Mouse (Mus musculus) thymus, adult 18-20 months (tissue): ENCODE data around the gene Rgs9.
A peak's percentile ranks its signal among the peaks of the same experiment; 100 is the strongest.

Experiments
- DNase-seq, 2 experiments: peaks; one replicate each; pipeline ENCODE4 v3.0.0; 2022; ENCODE audit warnings: mixed read lengths in 2 of 2

Gene Rgs9

GRCm38 (mm10) chr11:109233627-109234026 lies 64.3 kb downstream of the Rgs9 start:
- DNase-seq = no peak

DNA sequence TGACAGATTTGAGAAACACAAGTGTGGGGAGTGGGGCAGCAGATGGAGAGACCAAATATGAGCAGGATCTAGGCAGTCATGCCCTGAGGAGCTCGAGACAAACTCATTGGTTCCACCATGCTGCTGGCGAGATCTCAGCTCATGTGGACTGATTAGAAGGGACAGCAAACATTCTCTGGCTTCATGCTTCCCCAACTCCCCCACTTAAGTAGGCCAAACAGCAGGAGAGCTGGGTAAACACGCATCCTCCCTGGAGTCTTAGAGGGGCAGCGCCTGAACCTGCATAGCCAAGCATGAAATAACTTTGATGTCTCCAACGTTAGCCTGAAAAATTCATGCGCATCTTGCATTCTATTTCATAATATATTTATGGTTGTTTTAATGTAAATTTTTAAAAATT lies 65.1 kb downstream of the Rgs9 start:
- DNase-seq = no peak

GRCm38 (mm10) chr11:109227139-109227538 lies 70.8 kb downstream of the Rgs9 start:
- no peak for DNase-seq

- no peak for DNase-seq
These were observed 76.5 kb downstream of the Rgs9 start for GRCm38 (mm10) chr11:109221209-109222007.

DNA sequence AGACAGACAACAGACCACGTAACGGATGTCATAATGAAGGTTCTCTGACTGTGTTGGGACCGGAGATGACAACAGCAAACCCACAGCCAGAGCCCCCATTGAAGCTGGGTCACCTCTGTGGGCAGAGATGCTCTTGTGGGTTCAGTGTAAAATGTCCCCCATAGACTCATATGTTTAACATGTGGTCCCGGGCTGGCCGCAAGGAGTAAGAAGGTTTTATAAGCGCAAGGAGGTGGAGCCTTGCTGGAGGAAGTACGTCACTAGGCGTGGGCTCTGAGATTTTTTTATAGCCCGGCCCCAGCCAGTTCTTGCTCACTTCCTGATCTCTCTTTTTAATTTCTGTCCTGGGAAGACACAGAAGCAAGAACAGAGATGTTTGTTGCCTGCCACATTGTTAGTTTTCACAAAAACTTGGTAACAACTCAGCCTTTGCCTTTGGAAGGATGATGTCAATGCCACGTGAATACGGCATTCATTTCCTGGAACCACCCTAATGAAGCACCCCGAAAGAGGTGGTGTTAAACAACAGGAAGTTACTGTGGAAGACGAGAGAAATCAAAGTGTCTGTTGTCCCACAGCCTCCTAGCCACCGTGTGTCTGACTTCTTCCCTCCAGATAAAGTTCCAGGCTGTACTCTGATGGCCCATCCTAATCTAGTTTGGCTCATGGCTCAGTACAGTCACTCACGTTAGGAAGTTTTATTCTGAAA lies 79.1 kb downstream of the Rgs9 start:
- DNase-seq = no peak

DNA sequence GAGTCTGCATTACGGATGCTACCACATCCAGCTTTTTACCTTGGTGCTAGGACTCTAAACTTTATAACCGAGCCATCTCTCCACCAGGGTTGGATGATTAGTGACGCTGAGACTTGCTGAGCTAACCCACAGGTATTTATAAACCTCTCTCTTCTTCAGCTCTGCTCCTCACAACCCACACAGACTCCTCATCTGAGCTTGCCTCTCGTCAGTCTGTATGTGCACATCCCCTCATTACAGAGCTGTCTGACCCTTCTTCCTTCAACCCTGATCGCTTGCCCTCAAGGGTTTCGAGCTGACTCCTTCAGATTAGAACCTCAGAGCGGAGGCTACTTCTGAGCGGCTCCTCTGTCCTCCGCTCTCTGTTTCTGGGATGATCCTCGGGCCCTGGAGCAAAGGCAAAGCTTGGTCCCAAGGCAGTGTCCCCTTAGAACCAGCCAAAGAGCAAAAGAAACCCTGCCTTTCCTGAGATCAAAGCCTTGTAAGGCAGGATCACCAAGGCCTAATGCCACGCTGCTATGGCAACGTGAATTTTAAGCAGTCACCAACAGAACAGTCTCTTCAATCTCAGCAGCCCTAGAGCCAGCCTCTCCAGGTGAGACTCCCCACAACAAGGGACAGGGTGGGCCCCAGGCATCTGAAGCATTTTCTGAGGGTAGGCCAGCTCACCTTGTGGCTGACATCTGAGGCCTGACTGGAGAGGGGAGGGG lies 79.9 kb downstream of the Rgs9 start:
- no peak for DNase-seq

DNA sequence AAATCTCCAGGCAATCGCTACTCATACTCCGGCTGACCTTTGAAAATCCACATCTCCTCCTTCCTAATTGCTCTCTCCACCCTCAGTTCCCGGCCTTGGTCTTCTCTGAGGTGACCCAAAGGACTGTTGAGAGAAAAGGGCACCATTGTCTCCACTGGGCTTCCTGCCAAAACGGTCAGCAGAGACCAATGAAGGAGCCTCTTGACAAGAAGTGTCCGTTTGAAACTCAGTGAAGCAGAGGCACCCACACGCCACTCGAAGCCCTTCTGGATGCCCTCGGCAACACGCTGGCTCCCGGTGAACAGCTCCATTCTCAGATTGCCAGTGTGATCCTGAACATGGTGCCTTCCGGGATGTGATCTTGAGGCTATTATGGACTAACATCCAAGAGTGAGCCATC lies 87.2 kb downstream of the Rgs9 start:
- no peak for DNase-seq

DNA sequence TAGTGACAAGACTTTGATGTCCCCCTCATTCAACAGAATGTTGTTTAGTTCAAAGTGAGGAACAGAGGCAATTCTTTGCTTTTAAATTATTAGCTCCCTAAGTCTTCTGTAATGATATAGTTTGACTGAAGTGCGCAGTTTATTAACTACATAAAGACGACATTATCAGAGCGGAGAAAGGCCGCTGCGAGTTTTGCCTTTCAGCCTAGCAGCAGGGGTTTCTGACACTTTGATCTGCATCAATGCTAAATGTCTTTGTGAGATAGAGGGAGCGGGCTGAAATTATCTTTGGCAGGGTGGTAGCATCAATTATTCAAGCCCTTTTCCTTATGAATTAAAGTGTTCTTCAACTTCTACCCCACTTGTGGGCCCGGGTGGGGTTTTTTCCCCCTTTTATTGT lies 87.6 kb downstream of the Rgs9 start:
- no peak for DNase-seq

- no peak for DNase-seq
These were observed 91.2 kb downstream of the Rgs9 start for GRCm38 (mm10) chr11:109206732-109207131.

- no peak for DNase-seq
These were observed 91.9 kb downstream of the Rgs9 start for GRCm38 (mm10) chr11:109206028-109206427.

DNA sequence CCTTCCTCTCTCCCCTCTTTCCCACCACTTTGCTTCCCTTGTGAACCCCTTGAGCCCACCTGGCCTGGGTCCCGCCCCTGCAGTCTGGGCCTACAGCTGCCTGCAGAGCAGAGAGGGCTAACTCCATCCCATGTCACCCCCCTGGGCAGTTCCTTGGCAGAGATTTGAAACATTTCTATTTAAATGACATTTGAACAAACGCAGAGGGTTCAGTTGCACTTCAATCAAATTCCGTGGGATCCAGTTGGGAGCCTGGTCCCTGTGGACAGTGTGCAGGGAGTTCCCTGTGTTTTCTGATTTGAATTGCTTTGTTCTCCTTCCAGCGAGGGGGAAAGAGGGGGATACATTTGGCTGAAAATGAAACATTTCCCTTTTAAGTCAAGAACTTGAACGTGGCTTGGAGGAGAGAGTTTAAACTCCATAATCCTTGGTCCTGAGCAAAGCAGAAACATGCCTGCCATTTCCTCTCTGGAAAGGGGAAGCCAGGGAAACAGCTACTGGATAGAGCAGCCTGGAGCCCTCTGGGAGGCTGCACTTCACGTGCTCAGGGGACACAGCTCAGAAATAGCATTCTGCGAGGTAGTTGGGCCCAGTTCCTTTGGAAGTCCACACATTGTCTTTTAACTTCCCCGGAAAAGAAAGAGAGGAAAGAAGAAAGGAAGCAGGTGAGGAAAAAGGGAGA lies 98.2 kb downstream of the Rgs9 start:
- no peak for DNase-seq

DNA sequence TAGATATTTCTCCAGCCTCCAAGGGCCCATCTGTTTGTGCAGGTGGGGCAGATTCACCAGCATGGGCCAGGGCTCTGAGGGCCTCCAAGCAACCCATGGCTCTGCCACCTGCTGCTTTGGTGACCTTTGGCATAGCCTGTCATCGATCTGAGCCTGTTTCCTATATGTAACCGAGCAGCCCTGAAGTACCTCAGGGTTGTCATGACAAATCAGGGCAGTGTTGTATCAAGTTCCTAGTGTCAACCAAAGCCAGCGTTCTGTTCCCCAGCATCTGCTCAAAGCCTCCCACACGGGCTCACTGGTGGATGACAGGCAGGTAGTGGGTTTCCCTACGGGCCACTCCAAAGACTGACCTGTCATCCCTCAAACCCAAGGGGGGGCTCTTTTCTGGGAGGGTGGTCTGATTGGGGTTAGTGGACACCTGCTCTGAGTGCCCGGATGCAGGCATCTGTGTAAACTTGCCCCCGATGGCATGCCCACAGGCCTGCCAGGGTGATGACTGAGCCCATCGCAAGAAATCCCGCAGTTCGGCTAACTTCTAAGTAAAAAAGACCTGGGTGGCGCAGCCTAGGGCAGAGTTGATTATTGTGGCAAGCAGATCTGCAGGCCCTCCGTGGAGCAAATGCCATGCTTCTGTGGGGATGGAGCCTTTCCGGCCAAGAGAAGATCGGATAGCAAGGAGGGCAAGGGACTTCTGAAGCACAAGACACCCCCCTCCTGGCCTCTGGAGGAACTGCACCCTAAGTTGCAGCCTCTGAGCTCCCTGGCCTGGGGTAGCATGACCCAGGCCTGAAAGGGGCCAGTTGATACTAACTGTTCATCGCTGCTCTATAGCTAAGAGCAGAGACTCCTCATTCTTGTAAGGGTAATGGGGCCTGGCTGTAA lies 105.0 kb downstream of the Rgs9 start:
- DNase-seq = peak; percentile 19 to 20

DNA sequence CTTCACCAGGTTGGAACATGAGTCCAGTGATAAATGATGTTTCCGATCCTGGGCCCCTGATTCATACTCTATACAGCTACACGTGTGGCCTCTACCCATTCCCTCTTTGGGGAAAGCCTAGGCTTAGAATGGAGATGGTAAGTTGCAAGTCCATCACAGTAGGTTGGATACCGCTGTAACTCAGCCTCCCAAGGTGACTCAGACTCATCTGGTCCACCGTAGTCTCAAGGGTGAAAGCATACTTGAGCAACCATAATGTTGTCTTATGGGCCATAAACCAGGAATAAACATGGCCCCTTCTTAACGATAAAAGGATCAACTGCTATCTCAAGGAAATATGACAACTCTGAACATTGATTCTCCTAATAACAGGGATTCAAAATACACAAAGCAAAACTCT lies 109.7 kb downstream of the Rgs9 start:
- DNase-seq = no peak

DNA sequence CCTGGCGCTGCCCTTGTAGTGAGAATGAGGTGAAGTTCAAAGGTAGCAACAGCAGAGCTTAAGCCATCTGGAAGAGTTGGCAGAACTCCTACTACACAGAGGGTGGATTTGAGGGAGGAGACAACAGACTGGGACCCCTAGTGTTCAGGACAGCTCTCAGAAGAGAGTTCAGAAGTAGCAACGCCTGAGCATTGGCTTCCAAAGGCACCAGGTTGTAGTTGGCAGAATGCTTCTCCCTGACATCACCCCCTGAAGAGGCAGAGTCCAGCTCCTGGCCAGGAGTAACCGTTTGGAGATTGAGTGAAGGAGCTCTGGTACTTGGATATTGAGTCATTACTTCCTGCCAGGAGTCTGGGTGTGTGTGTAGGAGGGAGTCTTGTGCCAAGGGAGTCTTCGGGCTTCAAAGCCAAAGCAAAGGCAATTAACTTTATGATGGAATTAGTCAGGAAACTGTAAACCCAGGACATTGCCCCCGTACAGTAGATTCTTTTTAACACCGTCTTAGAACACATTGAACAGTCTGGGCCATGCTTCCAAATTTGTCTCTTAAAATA lies 110.2 kb downstream of the Rgs9 start:
- no peak for DNase-seq

- DNase-seq = no peak
These were observed 116.8 kb downstream of the Rgs9 start for GRCm38 (mm10) chr11:109181118-109181517.

GRCm38 (mm10) chr11:109180290-109180689 lies 117.6 kb downstream of the Rgs9 start:
- no peak for DNase-seq

- DNase-seq = no peak
These were observed 119.0 kb downstream of the Rgs9 start for GRCm38 (mm10) chr11:109178788-109179518.

DNA sequence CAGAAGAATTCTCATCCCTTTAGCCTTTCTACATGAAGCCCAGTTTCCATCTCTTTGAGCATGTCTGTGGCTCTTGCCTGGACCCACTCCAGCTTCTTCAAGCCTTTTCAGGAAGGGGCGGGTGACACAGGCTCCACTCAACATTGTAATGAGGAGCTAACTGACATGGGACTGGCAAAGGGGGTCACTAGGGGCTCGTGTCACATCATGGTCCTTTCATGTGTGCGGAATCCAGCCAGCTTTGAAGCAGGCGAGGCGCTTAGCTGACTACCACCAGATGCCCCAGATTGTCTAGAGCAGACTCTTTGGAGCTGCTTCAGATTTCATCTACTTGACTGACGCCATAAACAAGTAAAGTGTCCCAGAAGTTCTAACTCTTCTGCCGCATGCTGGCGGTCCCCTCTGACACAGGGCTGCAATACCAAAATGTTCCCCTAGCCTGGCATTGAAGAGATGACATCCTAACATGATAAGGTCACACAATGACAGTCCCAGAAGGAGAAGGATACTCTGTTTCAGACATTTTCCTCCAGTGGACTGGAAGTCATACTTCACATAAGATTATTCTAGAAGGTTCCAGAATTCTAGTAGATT lies 122.5 kb downstream of the Rgs9 start:
- DNase-seq = no peak
